Mouse (Mus musculus) forebrain, postnatal 0 days (tissue): ENCODE measurements around the gene Armc2. TPM values are rescaled to one million over a fixed set of nuclear protein-coding genes. Genes with fewer than 3 reads are reported as not detected.

Experiments
- ATAC-seq: fragments of 200-750 bp; cut with Nextera tagmentation; 2 replicates; pipeline ENCODE4 v1.8.0; 2017; ENCODE audit warnings: mild to moderate bottlenecking, moderate library complexity
- DNase-seq: peaks from one replicate; pipeline ENCODE4 v3.0.0-alpha.2; 2015
- H3K27ac ChIP-seq: fragments of 300-500 bp; sonication (generic); 2 replicates; pipeline ENCODE4 v1.5.1; 2014; ENCODE audit warnings: low read depth, mild to moderate bottlenecking, antibody characterized with exemption, low read length, moderate library complexity, mixed read lengths
- H3K27me3 ChIP-seq: fragments of 300-500 bp; sonication (generic); 2 replicates; pipeline ENCODE4 v1.6.1; 2014; ENCODE audit warnings: mild to moderate bottlenecking, low read length, mixed read lengths; ENCODE audit not compliant: insufficient read depth
- H3K36me3 ChIP-seq: fragments of 300-500 bp; sonication (generic); 2 replicates; pipeline ENCODE4 v1.6.1; 2014; ENCODE audit warnings: mild to moderate bottlenecking, moderate library complexity; ENCODE audit not compliant: insufficient read depth
- H3K4me1 ChIP-seq: fragments of 300-500 bp; sonication (generic); 2 replicates; pipeline ENCODE4 v1.6.1; 2014; ENCODE audit warnings: antibody characterized with exemption; ENCODE audit not compliant: insufficient read depth
- H3K4me2 ChIP-seq: fragments of 300-500 bp; sonication (generic); 2 replicates; pipeline ENCODE4 v1.6.1; 2014; ENCODE audit warnings: low read depth, mild to moderate bottlenecking, moderate library complexity
- H3K4me3 ChIP-seq: fragments of 300-500 bp; sonication (generic); 2 replicates; pipeline ENCODE4 v1.5.1; 2014; ENCODE audit warnings: low read depth, low read length, mixed read lengths
- H3K9ac ChIP-seq: fragments of 300-500 bp; sonication (generic); 2 replicates; pipeline ENCODE4 v1.6.1; 2014; ENCODE audit warnings: mild to moderate bottlenecking
- H3K9me3 ChIP-seq: fragments of 300-500 bp; sonication (generic); 2 replicates; pipeline ENCODE4 v1.6.1; 2016; ENCODE audit warnings: low read length
- CTCF ChIP-seq: sonication (generic); IDR thresholded peaks from 2 replicates; pipeline ENCODE4 v1.5.1; 2016; ENCODE audit warnings: antibody characterized with exemption, control low read depth, low read depth
- WGBS: fragments of 180-500 bp; shearing (Covaris S2); extraction: QIAGEN DNeasy Blood & Tissue Kit; methylation state at CpG from one replicate; pipeline ENCODE4 v1.1.7; 2014; 5-methylcytosine and 5-hydroxymethylcytosine counted together
- polyA plus RNA-seq: library from polyadenylated mRNA; unstranded; fragments of >200 nt; fragmentation: Nextera tagmentation; extraction: Ambion mirVana; gene quantifications from 2 replicates; pipeline ENCODE4 v1.2.1, GENCODE M21; 2015
- total RNA-seq: library from RNA; depleted of rRNA; stranded (reverse); fragments of >200 nt; gene quantifications from 2 replicates; pipeline ENCODE4 v1.2.3, GENCODE M21; 2014

Gene Armc2
- total and polyA plus RNA-seq, 2 experiments from 2014 or later: 11.4 to 14.1 TPM

DNA sequence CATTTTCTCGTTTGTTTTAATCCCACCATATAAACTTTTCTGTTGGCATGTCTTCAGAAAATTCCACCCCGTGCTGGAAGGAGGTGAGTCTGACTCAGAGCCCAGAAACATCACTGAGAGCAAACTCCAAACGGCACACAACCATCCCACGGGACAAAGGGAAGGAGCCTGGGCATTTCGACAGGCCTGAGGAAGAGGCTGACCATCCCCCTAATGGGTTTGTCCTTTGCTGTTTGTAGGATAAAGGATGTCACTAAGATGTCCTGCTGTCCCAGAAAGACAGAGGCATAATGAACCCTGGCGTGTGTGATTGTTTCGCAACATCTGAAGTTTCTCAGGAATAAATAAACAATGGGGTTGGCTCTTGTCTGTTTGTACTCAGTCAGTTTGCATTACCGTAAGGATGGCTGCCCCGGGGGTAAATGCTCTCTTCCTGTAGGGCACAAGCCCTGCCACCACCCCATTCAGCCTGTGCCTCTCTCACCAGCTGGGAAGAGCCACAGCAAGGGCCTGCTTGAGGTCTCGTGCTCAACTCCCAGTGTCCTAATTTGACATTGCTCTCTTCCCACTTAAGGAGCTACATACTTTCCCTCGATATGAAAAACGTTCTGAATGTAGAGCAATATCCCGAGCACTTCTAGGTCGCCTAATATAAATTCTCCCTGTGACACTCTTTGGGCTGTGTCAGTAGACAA is 26.7 kb downstream of the Armc2 start:
- Histone ChIP-seq H3K4me2 (no peak overlapping the region), H3K4me3 (no peak overlapping the region), H3K27me3 (no peaks in the 10 kb centered on the region), H3K9ac (no peak overlapping the region), H3K27ac (no peak overlapping the region), H3K4me1 (no peaks in the 10 kb centered on the region), H3K36me3 (no peaks in the 10 kb centered on the region), H3K9me3 (no peaks in the 10 kb centered on the region)
- 27% methylated on average over 14 of the region's 14 CpGs for WGBS
- ATAC-seq (no peak), DNase-seq (no peak)
- TF ChIP-seq CTCF: no peak

- no peaks in the 10 kb centered on the region for H3K36me3 ChIP-seq
- H3K4me1 ChIP-seq: no peaks in the 10 kb centered on the region
- H3K4me3 ChIP-seq: no peak overlapping the region
- H3K27me3 ChIP-seq: no peaks in the 10 kb centered on the region
- no peaks in the 10 kb centered on the region for H3K9me3 ChIP-seq
- H3K27ac ChIP-seq: no peak overlapping the region
- no peak for TF ChIP-seq CTCF
- DNase-seq (no peak), ATAC-seq (no peak)
- H3K9ac ChIP-seq: no peak overlapping the region
- H3K4me2 ChIP-seq: no peak overlapping the region
- 29% methylated on average over 13 of the region's 13 CpGs for WGBS
Measured at GRCm38 (mm10) chr10:41990896-41991295, 27.3 kb downstream of the Armc2 start.

DNA sequence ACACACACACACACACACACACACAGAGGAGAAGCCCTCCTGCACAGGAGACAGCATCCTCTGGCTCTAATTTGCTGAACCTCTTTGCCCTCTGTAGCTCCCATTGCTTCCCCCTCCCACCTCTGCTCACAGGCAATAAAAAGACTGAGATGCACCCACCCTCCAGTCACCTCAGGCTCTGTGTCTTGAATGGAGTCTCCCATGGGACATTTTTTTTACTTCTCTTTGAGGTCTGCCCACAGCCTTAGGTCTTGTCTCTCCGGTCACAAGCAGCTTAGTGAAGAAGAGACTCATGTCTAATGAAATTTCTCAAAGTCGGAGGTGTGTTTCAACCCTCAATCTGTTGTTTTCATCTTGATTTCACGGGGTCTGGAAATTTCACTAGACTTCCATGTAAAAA is 29.3 kb downstream of the Armc2 start:
- no peaks in the 10 kb centered on the region for H3K36me3 ChIP-seq
- DNase-seq: no peak
- no peak overlapping the region for H3K27ac ChIP-seq
- no peak for ATAC-seq
- H3K4me1 ChIP-seq: no peaks in the 10 kb centered on the region
- no peak for TF ChIP-seq CTCF
- no peaks in the 10 kb centered on the region for H3K9me3 ChIP-seq
- no peak overlapping the region for H3K4me2 ChIP-seq
- WGBS: 88% methylated on average over 3 of the region's 3 CpGs
- H3K27me3 ChIP-seq: no peaks in the 10 kb centered on the region
- no peak overlapping the region for H3K4me3 ChIP-seq
- no peak overlapping the region for H3K9ac ChIP-seq

DNA sequence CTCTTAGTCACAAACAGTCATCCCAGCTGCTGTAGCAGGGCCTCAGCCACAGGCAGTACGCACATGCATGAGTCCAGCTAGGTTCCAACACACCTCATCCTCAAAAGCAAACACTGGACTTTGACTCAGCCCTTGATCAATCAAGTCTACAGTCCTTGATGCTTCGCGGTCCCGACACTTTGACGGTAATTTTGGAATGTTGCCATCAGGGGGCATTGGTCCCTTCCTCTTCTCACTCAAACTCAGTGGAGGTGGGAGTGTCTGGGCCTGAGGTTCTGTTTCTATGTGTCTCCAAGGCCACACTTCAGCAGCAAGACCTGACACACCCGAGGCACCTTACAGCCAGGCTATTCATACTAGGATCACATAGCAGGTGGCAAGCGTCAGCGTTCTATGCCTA is 32.1 kb downstream of the Armc2 start:
- ATAC-seq (no peak), DNase-seq (no peak)
- WGBS: 87% methylated on average over 8 of the region's 8 CpGs
- TF ChIP-seq CTCF: no peak
- H3K9ac ChIP-seq: no peak overlapping the region
- no peaks in the 10 kb centered on the region for H3K4me1 ChIP-seq
- H3K4me2 ChIP-seq: no peak overlapping the region
- no peaks in the 10 kb centered on the region for H3K36me3 ChIP-seq
- H3K27ac ChIP-seq: no peak overlapping the region
- no peaks in the 10 kb centered on the region for H3K27me3 ChIP-seq
- no peaks in the 10 kb centered on the region for H3K9me3 ChIP-seq
- H3K4me3 ChIP-seq: no peak overlapping the region

DNA sequence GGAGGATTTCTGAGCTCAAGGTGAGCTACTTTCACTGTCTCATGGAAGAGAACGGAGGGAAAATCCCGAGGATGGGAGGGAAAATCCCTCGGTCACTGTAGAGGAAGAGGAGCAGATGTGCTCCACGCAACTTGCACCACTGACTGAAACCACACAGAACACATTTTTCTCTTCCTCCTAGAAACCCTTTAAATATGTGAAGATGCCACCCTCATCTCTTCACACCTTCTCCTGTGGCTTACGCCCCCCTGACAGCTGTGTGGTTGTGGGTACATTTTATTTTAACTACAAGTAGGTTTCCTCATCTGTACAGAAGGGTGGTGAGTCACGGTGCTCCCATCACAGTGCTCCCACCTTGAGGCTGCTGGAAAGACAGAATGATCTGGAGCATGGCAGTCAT is 34.0 kb downstream of the Armc2 start:
- Histone ChIP-seq H3K4me2 (no peak overlapping the region), H3K4me1 (no peaks in the 10 kb centered on the region), H3K27ac (no peak overlapping the region), H3K27me3 (no peaks in the 10 kb centered on the region), H3K9ac (no peak overlapping the region), H3K4me3 (no peak overlapping the region), H3K9me3 (no peaks in the 10 kb centered on the region), H3K36me3 (no peaks in the 10 kb centered on the region)
- DNase-seq: no peak
- TF ChIP-seq CTCF: no peak
- WGBS: 90% methylated on average over 6 of the region's 6 CpGs
- no peak for ATAC-seq

- WGBS: 69% methylated on average over 7 of the region's 7 CpGs
Measured at GRCm38 (mm10) chr10:41982821-41983220, 35.4 kb downstream of the Armc2 start.

GRCm38 (mm10) chr10:41980772-41981383 is 37.4 kb downstream of the Armc2 start:
- no peaks in the 10 kb centered on the region for H3K27me3 ChIP-seq
- no peak overlapping the region for H3K27ac ChIP-seq
- no peaks in the 10 kb centered on the region for H3K36me3 ChIP-seq
- no peaks in the 10 kb centered on the region for H3K4me1 ChIP-seq
- DNase-seq (peak; percentile 73), ATAC-seq (peak; percentile 48; the same call in 1 of the 2 replicates)
- no peak overlapping the region for H3K4me3 ChIP-seq
- no peak overlapping the region for H3K9ac ChIP-seq
- 27% methylated on average over 6 of the region's 6 CpGs for WGBS
- no peaks in the 10 kb centered on the region for H3K9me3 ChIP-seq
- H3K4me2 ChIP-seq: no peak overlapping the region
- peak; percentile 76 for TF ChIP-seq CTCF

More at GRCm38 (mm10) chr10:41982821-41983220, 35.4 kb downstream of the Armc2 start:
- Histone ChIP-seq H3K27ac (no peak overlapping the region), H3K27me3 (no peaks in the 10 kb centered on the region), H3K4me3 (no peak overlapping the region), H3K4me1 (no peaks in the 10 kb centered on the region), H3K4me2 (no peak overlapping the region), H3K9me3 (no peaks in the 10 kb centered on the region), H3K9ac (no peak overlapping the region), H3K36me3 (no peaks in the 10 kb centered on the region)
- ATAC-seq (no peak), DNase-seq (no peak)
- no peak for TF ChIP-seq CTCF
